Mouse (Mus musculus) embryonic facial prominence, embryonic 15.5 days (tissue): ENCODE data around the gene Rbms1. TPM values are rescaled to one million over a fixed set of nuclear protein-coding genes. Genes with fewer than 3 reads are reported as not detected.

Source experiments
- ATAC-seq: fragments of 200-750 bp; cut with Nextera tagmentation; 2 replicates; pipeline ENCODE4 v1.8.0; 2017; ENCODE audit warnings: low read depth, moderate TSS enrichment; ENCODE audit not compliant: insufficient number of reproducible peaks, low FRiP score, low TSS enrichment
- H3K27ac ChIP-seq: fragments of 300-500 bp; sonication (generic); replicated peaks from 2 replicates; pipeline ENCODE4 v1.5.1; 2015; ENCODE audit warnings: mild to moderate bottlenecking, inconsistent platforms
- H3K27me3 ChIP-seq: fragments of 300-500 bp; sonication (generic); 2 replicates; pipeline ENCODE4 v1.6.1; 2015; ENCODE audit warnings: inconsistent platforms
- H3K36me3 ChIP-seq: fragments of 300-500 bp; sonication (generic); 2 replicates; pipeline ENCODE4 v1.6.1; 2015; ENCODE audit warnings: mild to moderate bottlenecking, inconsistent platforms
- H3K4me1 ChIP-seq: fragments of 300-500 bp; sonication (generic); 2 replicates; pipeline ENCODE4 v1.6.1; 2015; ENCODE audit warnings: inconsistent platforms
- H3K4me2 ChIP-seq: fragments of 300-500 bp; sonication (generic); replicated peaks from 2 replicates; pipeline ENCODE4 v1.6.1; 2015; ENCODE audit warnings: mild to moderate bottlenecking, inconsistent platforms
- H3K4me3 ChIP-seq: fragments of 300-500 bp; sonication (generic); replicated peaks from 2 replicates; pipeline ENCODE4 v1.5.1; 2015; ENCODE audit warnings: mild to moderate bottlenecking, inconsistent platforms
- H3K9ac ChIP-seq: fragments of 300-500 bp; sonication (generic); 2 replicates; pipeline ENCODE4 v1.6.1; 2015; ENCODE audit warnings: inconsistent platforms
- H3K9me3 ChIP-seq: fragments of 300-500 bp; sonication (generic); replicated peaks from 2 replicates; pipeline ENCODE4 v1.6.1; 2016; ENCODE audit warnings: inconsistent platforms
- WGBS: fragments of 180-500 bp; shearing (Covaris S2); methylation state at CpG from one replicate; pipeline ENCODE4 v1.1.7; 2015; 5-methylcytosine and 5-hydroxymethylcytosine counted together
- polyA plus RNA-seq: library from polyadenylated mRNA; unstranded; fragments of >200 nt; fragmentation: Nextera tagmentation; extraction: Ambion mirVana; gene quantifications from 2 replicates; pipeline ENCODE4 v1.2.1, GENCODE M21; 2015

Rbms1 gene
- polyA plus RNA-seq, 1 experiment from 2014 or later = 144 TPM

DNA sequence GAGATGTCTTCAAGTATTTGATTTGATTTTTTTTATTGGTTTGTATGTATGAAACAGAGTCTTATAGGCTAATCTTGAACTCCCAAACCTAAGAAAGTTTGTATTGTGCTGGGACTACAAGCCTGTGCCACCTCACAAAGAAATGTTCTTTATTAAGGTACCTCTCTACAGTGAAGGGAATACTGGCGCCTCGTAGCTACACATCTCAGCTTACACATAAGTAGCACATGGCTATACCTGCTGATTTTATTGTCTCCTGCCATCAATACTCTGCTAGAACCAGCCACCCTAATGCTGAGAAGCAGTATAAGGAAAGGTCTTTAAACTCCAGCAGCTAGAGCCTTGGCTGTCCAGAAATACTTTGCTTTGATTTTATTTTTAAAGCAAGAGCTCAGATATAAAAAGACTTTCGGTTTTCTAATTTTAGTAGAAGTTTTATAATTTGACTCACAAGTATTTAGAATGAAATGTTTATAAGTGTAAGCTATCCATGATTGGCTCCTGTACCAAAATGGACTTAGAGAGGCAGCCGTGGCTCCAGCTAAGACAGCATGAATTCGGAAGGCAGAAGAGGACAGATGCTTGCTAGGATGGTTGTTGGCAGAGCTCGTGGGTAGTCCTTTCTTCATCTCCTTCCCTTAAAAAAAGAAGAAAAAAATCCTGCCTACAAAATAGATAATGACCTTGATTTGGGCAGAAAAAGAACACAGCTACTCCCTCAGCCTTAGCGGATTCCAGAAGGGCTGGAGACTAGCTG is 48.3 kb downstream of the Rbms1 start:
- 69% methylated on average over 7 of the region's 7 CpGs for WGBS
- Histone ChIP-seq H3K4me3 (no peak overlapping the region), H3K36me3 (no peaks in the 10 kb centered on the region), H3K9ac (no peak overlapping the region), H3K4me2 (no peak overlapping the region), H3K9me3 (no peaks in the 10 kb centered on the region), H3K27ac (no peak overlapping the region), H3K27me3 (no peaks in the 10 kb centered on the region), H3K4me1 (peaks cover 17% of the 10 kb centered on the region)
- ATAC-seq = no peak

- Histone ChIP-seq H3K4me1 (peaks cover 17% of the 10 kb centered on the region), H3K4me3 (no peak overlapping the region), H3K27ac (no peak overlapping the region), H3K27me3 (no peaks in the 10 kb centered on the region), H3K36me3 (no peaks in the 10 kb centered on the region), H3K9me3 (no peaks in the 10 kb centered on the region), H3K4me2 (no peak overlapping the region), H3K9ac (no peak overlapping the region)
- no peak for ATAC-seq
- WGBS = 53% methylated on average over 3 of the region's 3 CpGs
These were observed 49.7 kb downstream of the Rbms1 start for GRCm38 (mm10) chr2:60913281-60913680.

DNA sequence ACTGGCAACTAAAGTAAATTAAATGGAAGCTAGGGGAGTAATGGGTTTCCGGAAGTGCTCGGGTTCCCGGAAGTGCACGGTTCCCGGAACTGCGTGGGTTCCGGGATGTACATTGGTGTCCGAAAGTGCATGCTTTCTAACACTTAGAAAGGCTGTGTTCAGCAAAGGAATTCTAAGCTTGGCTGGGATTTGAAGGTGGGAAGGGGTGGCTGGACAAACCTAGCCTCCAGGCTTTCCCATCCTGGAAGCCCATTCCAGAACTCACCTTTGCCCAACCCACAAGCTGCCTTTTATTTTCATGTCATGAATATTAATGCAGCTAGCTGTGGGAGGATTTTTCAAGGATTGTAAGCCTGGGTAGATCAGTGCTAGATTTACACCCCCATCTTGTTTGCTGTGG is 51.3 kb downstream of the Rbms1 start:
- no peak overlapping the region for H3K27ac ChIP-seq
- no peaks in the 10 kb centered on the region for H3K36me3 ChIP-seq
- H3K4me3 ChIP-seq = no peak overlapping the region
- H3K9me3 ChIP-seq = no peaks in the 10 kb centered on the region
- H3K4me1 ChIP-seq = peaks cover 17% of the 10 kb centered on the region
- 73% methylated on average over 8 of the region's 8 CpGs for WGBS
- no peak for ATAC-seq
- no peaks in the 10 kb centered on the region for H3K27me3 ChIP-seq
- H3K9ac ChIP-seq = no peak overlapping the region
- no peak overlapping the region for H3K4me2 ChIP-seq

- 61% methylated on average over 6 of the region's 6 CpGs for WGBS
- ATAC-seq = no peak
- no peak overlapping the region for H3K4me3 ChIP-seq
- no peaks in the 10 kb centered on the region for H3K27me3 ChIP-seq
- no peaks in the 10 kb centered on the region for H3K36me3 ChIP-seq
- no peak overlapping the region for H3K27ac ChIP-seq
- peaks cover 18% of the 10 kb centered on the region for H3K4me1 ChIP-seq
- H3K9ac ChIP-seq = no peak overlapping the region
- H3K4me2 ChIP-seq = no peak overlapping the region
- no peaks in the 10 kb centered on the region for H3K9me3 ChIP-seq
These were observed 52.2 kb downstream of the Rbms1 start for GRCm38 (mm10) chr2:60910820-60911219.

DNA sequence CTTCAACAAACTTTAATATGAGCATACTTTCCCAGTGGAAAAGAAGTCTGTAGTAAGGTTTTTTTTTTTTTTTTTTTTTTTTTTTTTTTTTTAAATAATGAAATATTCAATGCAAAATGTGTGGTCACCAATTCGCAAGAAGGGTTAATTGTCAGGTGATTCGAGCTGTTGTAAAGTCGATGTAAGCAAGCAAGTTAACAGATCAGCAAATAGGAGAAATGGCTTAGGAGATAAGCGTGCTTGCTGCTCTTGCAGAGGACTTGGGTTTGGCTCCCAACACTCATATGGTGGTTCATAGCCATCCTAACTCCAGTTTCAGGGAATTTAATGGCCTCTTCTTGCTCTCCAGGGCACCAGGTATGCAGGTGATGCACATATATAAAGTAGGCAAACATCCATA is 54.4 kb downstream of the Rbms1 start:
- Histone ChIP-seq H3K27ac (no peak overlapping the region), H3K36me3 (no peaks in the 10 kb centered on the region), H3K4me3 (no peak overlapping the region), H3K9ac (no peak overlapping the region), H3K4me1 (peaks cover 32% of the 10 kb centered on the region), H3K9me3 (no peaks in the 10 kb centered on the region), H3K27me3 (no peaks in the 10 kb centered on the region), H3K4me2 (no peak overlapping the region)
- WGBS = 84% methylated on average over 4 of the region's 4 CpGs
- no peak for ATAC-seq

DNA sequence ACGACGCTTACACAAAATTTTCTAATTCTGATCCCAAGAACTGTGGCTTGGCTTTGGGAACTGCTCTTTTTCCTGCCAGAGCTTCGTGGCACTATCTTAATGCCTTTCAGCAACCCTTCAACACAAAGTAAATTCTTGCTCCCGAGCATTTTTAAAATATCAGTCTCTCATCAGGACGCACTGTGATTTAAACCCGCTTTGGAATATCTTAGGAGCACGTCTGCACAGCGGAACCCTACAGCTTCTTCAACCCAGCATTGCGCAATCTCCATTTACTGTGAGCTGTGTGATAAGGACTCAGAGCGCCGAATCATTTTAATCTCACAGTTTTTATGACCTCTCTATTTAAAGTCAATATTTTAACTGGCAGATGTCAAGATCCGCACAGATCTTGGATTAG is 54.9 kb downstream of the Rbms1 start:
- Histone ChIP-seq H3K4me3 (no peak overlapping the region), H3K27ac (no peak overlapping the region), H3K27me3 (no peaks in the 10 kb centered on the region), H3K9me3 (no peaks in the 10 kb centered on the region), H3K4me1 (peaks cover 28% of the 10 kb centered on the region), H3K4me2 (no peak overlapping the region), H3K9ac (no peak overlapping the region), H3K36me3 (no peaks in the 10 kb centered on the region)
- no peak for ATAC-seq
- WGBS = 82% methylated on average over 12 of the region's 12 CpGs

DNA sequence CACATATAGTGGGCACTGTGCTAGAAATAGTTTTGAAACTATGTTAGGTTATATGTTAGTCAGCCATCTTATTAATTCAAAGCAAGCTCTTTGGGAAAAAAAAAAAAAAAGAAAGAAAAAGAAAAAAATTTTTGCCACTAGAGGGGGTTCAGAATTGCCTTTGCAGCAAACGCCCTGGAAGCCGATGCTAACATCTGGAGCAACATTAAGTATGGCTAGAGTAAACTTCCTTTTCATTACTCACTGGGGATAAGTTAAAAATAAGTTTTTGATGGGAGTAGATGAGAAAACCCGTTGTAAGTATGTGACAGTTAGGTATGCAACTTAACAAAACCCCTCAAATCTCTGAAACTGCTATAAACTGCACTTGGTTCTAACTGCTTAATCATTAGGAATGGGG is 57.7 kb downstream of the Rbms1 start:
- Histone ChIP-seq H3K4me1 (peaks cover 15% of the 10 kb centered on the region), H3K36me3 (no peaks in the 10 kb centered on the region), H3K9me3 (no peaks in the 10 kb centered on the region), H3K27ac (peak overlapping the region; percentile 67; the same call in 1 of the 2 replicates), H3K4me3 (no peak overlapping the region), H3K4me2 (no peak overlapping the region), H3K27me3 (no peaks in the 10 kb centered on the region), H3K9ac (no peak overlapping the region)
- ATAC-seq = no peak
- 2% methylated on average over 3 of the region's 3 CpGs for WGBS

DNA sequence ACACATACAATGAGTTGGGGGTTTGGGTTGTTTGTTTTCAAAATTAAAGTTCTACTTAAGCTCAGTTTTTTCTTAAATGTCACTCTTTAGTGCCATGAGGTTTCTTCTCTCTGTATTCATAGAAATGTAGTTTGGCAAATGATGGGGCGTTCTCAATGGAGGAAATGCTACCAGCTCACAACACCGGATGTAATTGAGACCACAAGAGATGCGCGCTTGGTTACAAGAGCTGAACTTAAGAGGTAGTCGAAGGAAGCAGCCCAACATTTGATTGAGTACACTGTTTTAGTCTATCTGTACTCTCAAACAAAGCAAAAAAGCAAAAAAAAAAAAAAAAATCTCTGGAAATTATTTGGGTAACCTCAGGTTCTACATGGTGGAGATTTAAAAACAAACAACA is 58.9 kb downstream of the Rbms1 start:
- no peaks in the 10 kb centered on the region for H3K9me3 ChIP-seq
- peaks cover 15% of the 10 kb centered on the region for H3K4me1 ChIP-seq
- 52% methylated on average over 5 of the region's 5 CpGs for WGBS
- H3K4me2 ChIP-seq = no peak overlapping the region
- H3K9ac ChIP-seq = no peak overlapping the region
- H3K27me3 ChIP-seq = no peaks in the 10 kb centered on the region
- no peaks in the 10 kb centered on the region for H3K36me3 ChIP-seq
- no peak for ATAC-seq
- no peak overlapping the region for H3K4me3 ChIP-seq
- no peak overlapping the region for H3K27ac ChIP-seq

GRCm38 (mm10) chr2:60903535-60903934 is 59.5 kb downstream of the Rbms1 start:
- ATAC-seq = no peak
- H3K36me3 ChIP-seq = no peaks in the 10 kb centered on the region
- no peak overlapping the region for H3K9ac ChIP-seq
- H3K4me3 ChIP-seq = no peak overlapping the region
- peak overlapping the region; percentile 15; the same call in 1 of the 2 replicates for H3K4me2 ChIP-seq
- peaks cover 15% of the 10 kb centered on the region for H3K4me1 ChIP-seq
- no peak overlapping the region; the same call in 1 of the 2 replicates for H3K27ac ChIP-seq
- H3K27me3 ChIP-seq = no peaks in the 10 kb centered on the region
- WGBS = 40% methylated on average over 7 of the region's 7 CpGs
- H3K9me3 ChIP-seq = no peaks in the 10 kb centered on the region

DNA sequence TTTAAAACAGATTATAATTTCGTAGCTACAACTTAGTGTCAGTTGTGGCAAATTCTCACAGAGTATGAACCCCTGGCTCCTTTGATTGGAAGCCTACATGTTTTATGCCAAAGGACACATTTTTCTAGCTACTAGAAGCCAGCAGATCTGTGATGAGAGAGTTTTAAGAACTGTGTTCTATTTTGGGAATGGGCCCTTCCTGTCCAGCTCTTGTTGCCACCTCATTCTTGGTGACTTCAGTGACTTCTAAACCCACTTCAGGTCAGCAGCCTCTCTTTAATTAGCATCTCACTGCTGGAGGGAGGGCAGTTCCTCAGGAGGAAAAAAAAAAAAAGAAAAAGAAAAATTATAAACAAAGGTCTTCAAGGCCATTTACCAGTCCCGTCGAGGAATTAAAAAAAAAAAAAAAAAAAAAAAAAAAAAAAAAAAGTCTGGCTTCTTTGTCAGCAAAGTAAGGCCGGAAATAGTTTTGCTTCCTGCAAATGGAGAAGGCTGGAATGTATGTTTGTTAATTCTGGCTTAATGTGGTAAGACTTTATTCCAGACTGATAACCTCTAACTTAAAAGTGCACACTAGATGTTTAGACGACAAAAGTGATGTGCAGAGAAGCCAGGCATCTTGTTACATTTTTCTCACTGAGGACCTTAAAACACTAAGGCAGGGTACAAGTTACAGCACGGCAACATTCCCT is 60.4 kb downstream of the Rbms1 start:
- no peaks in the 10 kb centered on the region for H3K27me3 ChIP-seq
- peaks cover 15% of the 10 kb centered on the region for H3K4me1 ChIP-seq
- no peak overlapping the region; the same call in 1 of the 2 replicates for H3K27ac ChIP-seq
- WGBS = 40% methylated on average over 6 of the region's 6 CpGs
- no peak overlapping the region for H3K9ac ChIP-seq
- no peaks in the 10 kb centered on the region for H3K9me3 ChIP-seq
- H3K4me2 ChIP-seq = no peak overlapping the region
- no peak overlapping the region for H3K4me3 ChIP-seq
- no peak for ATAC-seq
- no peaks in the 10 kb centered on the region for H3K36me3 ChIP-seq

DNA sequence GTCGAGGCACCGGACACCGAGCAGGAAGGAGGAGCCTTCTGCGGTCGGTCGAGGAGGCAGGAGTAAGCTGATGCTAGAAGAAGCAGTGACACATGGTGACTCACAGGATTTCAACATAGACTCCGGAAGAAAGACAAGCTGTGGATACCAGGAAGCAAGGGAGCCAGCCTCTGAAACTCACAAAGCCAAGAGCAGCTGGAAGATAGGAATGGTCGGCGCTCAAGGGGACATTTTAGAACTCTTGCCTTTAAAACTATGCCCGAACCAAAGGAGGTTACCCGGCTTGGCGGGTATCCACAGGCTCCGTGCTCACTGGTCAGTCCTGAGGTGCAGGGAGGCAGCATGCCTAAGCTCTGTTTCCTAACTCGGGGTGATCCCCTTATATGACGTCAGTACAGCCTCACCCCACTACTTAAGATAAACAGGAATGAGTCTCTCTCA is 61.5 kb downstream of the Rbms1 start:
- 0 out of 2 replicates have a peak overlapping the region, but pooled peaks have one; percentile 8 for H3K27ac ChIP-seq
- H3K4me2 ChIP-seq = no peak overlapping the region
- H3K4me3 ChIP-seq = no peak overlapping the region
- H3K4me1 ChIP-seq = peaks cover 15% of the 10 kb centered on the region
- H3K36me3 ChIP-seq = no peaks in the 10 kb centered on the region
- no peak overlapping the region for H3K9ac ChIP-seq
- H3K27me3 ChIP-seq = no peaks in the 10 kb centered on the region
- ATAC-seq = no peak
- 72% methylated on average over 15 of the region's 15 CpGs for WGBS
- no peaks in the 10 kb centered on the region for H3K9me3 ChIP-seq
